Mouse (Mus musculus): ENCODE results near the gene Igdcc3.

Igdcc3 gene

GRCm38 (mm10) chr9:65140491-65140890 lies 498 bp upstream of the Igdcc3 start:
- DNase-seq (ENCODE audit: low spot score in 2 of 2), result no peak

GRCm38 (mm10) chr9:65141306-65141975 lies 452 bp downstream of the Igdcc3 start:
- no peak for DNase-seq (ENCODE audit: low spot score in 2 of 2)

GRCm38 (mm10) chr9:65141976-65142318 lies 958 bp downstream of the Igdcc3 start:
- no peak for DNase-seq (ENCODE audit: low spot score in 2 of 2)

- no peak for DNase-seq (ENCODE audit: low spot score in 2 of 2)
Observed at GRCm38 (mm10) chr9:65142399-65142798, 1.4 kb downstream of the Igdcc3 start.

GRCm38 (mm10) chr9:65146001-65146400 lies 5.0 kb downstream of the Igdcc3 start:
- DNase-seq (ENCODE audit: low spot score in 2 of 2), result no peak

- DNase-seq (ENCODE audit: low spot score in 2 of 2), result no peak
Observed at GRCm38 (mm10) chr9:65148507-65148906, 7.5 kb downstream of the Igdcc3 start.

GRCm38 (mm10) chr9:65152711-65153330 lies 11.8 kb downstream of the Igdcc3 start:
- no peak for DNase-seq (ENCODE audit: low spot score in 2 of 2)

- no peak for DNase-seq (ENCODE audit: low spot score in 2 of 2)
Observed at GRCm38 (mm10) chr9:65153331-65153711, 12.3 kb downstream of the Igdcc3 start.

- DNase-seq (ENCODE audit: low spot score in 2 of 2), result no peak
Observed at GRCm38 (mm10) chr9:65154692-65155455, 13.9 kb downstream of the Igdcc3 start.

- no peak for DNase-seq (ENCODE audit: low spot score in 2 of 2)
Observed at GRCm38 (mm10) chr9:65156604-65157003, 15.6 kb downstream of the Igdcc3 start.

GRCm38 (mm10) chr9:65157631-65158030 lies 16.6 kb downstream of the Igdcc3 start:
- DNase-seq (ENCODE audit: low spot score in 2 of 2), result no peak

- no peak for DNase-seq (ENCODE audit: low spot score in 2 of 2)
Observed at GRCm38 (mm10) chr9:65161188-65161587, 20.2 kb downstream of the Igdcc3 start.

GRCm38 (mm10) chr9:65161881-65162280 lies 20.9 kb downstream of the Igdcc3 start:
- no peak for DNase-seq (ENCODE audit: low spot score in 2 of 2)

- no peak for DNase-seq (ENCODE audit: low spot score in 2 of 2)
Observed at GRCm38 (mm10) chr9:65162711-65163639, 22.0 kb downstream of the Igdcc3 start.

- no peak for DNase-seq (ENCODE audit: low spot score in 2 of 2)
Observed at GRCm38 (mm10) chr9:65164870-65165269, 23.9 kb downstream of the Igdcc3 start.

- no peak for DNase-seq (ENCODE audit: low spot score in 2 of 2)
Observed at GRCm38 (mm10) chr9:65166386-65166785, 25.4 kb downstream of the Igdcc3 start.

- DNase-seq (ENCODE audit: low spot score in 2 of 2), result no peak
Observed at GRCm38 (mm10) chr9:65168534-65168933, 27.5 kb downstream of the Igdcc3 start.

- no peak for DNase-seq (ENCODE audit: low spot score in 2 of 2)
Observed at GRCm38 (mm10) chr9:65168952-65169351, 28.0 kb downstream of the Igdcc3 start.

- no peak for DNase-seq (ENCODE audit: low spot score in 2 of 2)
Observed at GRCm38 (mm10) chr9:65172654-65173053, 31.7 kb downstream of the Igdcc3 start.

- DNase-seq (ENCODE audit: low spot score in 2 of 2), result no peak
Observed at GRCm38 (mm10) chr9:65175234-65175938, 34.4 kb downstream of the Igdcc3 start.
